Mouse (Mus musculus): ENCODE data around the gene Olfr109. TPM values are rescaled to one million over a fixed set of nuclear protein-coding genes. Genes with fewer than 3 reads are reported as not detected.

The Olfr109 gene
- not detected in 2 replicates for polyA plus RNA-seq (2016; fragmentation: Nextera tagmentation; extraction: Ambion mirVana)

DNA sequence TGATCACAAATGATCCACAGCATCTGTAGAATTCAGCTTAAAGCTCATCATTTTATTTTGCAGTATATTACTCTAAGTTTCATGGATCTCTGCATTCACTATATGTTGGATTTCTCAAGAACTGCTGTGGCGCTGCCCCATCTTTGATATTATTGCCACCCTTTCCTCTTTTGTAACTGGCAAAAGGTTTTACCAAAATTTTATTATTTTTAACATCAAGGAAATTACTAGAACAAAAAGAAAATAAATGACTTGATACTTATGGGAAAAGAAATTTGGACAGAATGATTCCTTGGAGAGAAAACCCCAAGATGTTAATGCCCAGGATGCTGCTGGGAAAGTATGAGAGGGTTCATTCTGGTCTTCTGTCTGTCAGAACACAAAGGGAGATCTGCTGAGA lies at the start of gene Olfr109:
Gene Olfr109, plus strand, starts transcription at position 301 of the 400 bp plus-strand sequence.
- no peak for DNase-seq (ENCODE audit: low spot score)
- Histone ChIP-seq H3K4me3 (no peak within 1 kb of the TSS), H3K4me1 (replicated peaks) (no peaks in the 10 kb centered on the region), H3K36me3 (no peaks in the 10 kb centered on the region), H3K27ac (no peak within 1 kb of the TSS), H3K27me3 (ENCODE audit: insufficient read depth, poor library complexity, severe bottlenecking) (no peaks in the 10 kb centered on the region), H3K9me3 (no peaks in the 10 kb centered on the region)
- 92% methylated on average over 1 of the region's 1 CpGs for WGBS

DNA sequence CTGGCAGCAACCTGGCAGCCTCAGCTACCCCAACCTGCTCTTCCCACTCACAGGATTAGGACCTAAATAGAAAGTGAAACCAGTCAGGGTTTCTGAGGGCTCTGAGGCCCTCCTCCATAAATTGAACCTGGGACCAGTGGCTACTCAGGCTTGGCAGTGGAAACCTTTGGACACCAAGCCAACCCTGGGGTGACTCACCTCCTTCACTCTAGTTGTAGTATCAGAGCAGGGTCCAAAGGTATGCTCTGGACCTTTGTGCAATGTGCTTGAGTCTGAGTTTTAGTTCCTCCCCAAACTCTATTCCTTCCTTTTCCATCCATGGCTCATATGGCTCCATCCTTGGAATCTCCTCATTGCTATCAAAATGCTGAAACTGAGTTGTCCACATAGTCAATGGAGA lies 45.3 kb upstream of the Olfr109 start:
- Histone ChIP-seq H3K36me3 (no peaks in the 10 kb centered on the region), H3K27ac (no peak overlapping the region), H3K9me3 (peaks cover 14% of the 10 kb centered on the region; the same call in 1 of the 2 replicates), H3K27me3 (ENCODE audit: insufficient read depth, poor library complexity, severe bottlenecking) (no peaks in the 10 kb centered on the region), H3K4me3 (no peak overlapping the region), H3K4me1 (replicated peaks) (no peaks in the 10 kb centered on the region)
- no peak for DNase-seq (ENCODE audit: low spot score)

DNA sequence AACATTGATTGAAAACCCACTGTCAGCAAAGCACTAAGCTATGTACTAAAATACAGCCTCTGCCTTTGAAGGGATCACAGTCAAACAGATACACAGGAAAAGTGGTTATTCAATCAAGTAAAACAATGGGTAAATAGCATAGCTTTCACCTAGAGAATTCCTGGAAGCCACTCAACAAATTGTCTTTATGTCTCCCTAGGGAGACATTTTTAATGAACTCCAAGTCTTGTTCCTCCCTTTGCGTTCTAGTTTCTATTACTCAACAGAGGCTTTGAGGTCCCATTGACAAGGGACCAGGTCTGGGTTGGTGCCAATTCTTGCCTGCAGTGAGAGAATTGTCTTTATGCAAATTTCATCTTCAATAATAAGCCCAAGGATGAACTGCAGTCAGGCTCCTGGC lies 13.5 kb upstream of the Olfr109 start, which contains the start of gene Olfr108:
Gene Olfr108, plus strand, starts transcription at position 301 of the 400 bp plus-strand sequence.
- H3K36me3 ChIP-seq: no peaks in the 10 kb centered on the region
- H3K27ac ChIP-seq: no peak within 1 kb of the TSS
- no peaks in the 10 kb centered on the region for H3K27me3 ChIP-seq (ENCODE audit: insufficient read depth, poor library complexity, severe bottlenecking)
- 91% methylated on average over 1 of the region's 1 CpGs for WGBS
- DNase-seq (ENCODE audit: low spot score): no peak
- H3K9me3 ChIP-seq: no peaks in the 10 kb centered on the region
- no peak within 1 kb of the TSS for H3K4me3 ChIP-seq
- H3K4me1 ChIP-seq (replicated peaks): no peaks in the 10 kb centered on the region

DNA sequence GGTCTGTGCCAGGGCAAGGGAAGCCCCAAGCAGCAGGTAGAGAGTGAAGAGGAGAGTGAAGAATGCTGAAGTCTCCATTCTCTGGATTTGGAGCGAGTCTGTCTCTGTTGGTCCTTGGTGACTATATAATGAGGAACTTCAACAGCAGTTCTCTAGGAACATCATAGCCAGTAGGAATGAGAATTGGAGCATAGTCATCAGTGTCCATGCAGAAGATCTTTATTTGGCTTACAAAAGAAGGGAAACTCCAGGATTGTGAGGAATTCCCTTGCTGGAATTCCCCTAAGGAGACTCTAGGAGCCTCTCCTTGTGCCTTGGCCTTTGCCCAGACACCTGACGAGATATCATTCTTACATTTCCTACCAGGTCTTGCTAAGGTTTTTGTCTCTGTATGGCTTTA lies 24.7 kb downstream of the Olfr109 start, which contains the start of gene H2-M2:
Gene H2-M2, minus strand, starts transcription at position 101 of the 400 bp plus-strand sequence.
- no peak within 1 kb of the TSS for H3K27ac ChIP-seq
- no peaks in the 10 kb centered on the region for H3K27me3 ChIP-seq (ENCODE audit: insufficient read depth, poor library complexity, severe bottlenecking)
- DNase-seq (ENCODE audit: low spot score): no peak
- H3K4me1 ChIP-seq (replicated peaks): no peaks in the 10 kb centered on the region
- no peaks in the 10 kb centered on the region for H3K36me3 ChIP-seq
- H3K4me3 ChIP-seq: no peak within 1 kb of the TSS
- 83% methylated on average over 2 of the region's 2 CpGs for whole genome bisulfite sequencing
- H3K9me3 ChIP-seq: peaks cover 5% of the 10 kb centered on the region; the same call in 1 of the 2 replicates

DNA sequence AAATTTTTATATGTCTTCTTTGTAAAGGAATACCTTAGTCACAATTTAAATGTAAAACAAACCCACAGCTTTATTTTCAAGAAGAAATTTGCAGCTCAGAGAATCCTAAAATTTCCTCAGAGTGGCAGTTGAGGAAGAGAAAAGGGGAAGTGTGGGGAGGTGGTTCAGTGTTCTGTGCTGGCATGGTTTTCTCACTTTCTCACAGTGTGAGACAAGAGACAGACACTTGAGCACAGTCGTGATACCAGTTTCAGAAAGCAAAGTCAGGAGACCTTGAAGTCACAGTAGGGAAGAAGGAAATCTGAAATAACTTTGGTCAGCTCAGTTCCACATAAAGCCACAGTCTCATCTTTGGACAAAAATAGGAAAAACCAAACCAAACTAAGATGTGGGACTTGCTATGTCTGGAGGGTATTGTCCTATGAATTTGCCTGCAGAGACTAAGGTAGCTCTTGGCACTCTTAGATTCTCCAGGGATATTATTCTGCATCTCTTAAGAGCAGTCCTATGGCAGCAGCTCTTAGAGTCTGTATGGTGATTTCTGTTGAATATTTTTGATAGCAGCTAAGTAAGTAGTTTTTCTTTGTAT lies 33.3 kb downstream of the Olfr109 start, which contains the start of gene Olfr110:
Gene Olfr110, plus strand, starts transcription at position 539 of the 589 bp plus-strand sequence.
- H3K4me1 ChIP-seq (replicated peaks): no peaks in the 10 kb centered on the region
- H3K27me3 ChIP-seq (ENCODE audit: insufficient read depth, poor library complexity, severe bottlenecking): no peaks in the 10 kb centered on the region
- H3K27ac ChIP-seq: no peak within 1 kb of the TSS
- no peaks in the 10 kb centered on the region for H3K9me3 ChIP-seq
- H3K4me3 ChIP-seq: no peak within 1 kb of the TSS
- no peak for DNase-seq (ENCODE audit: low spot score)
- WGBS: 63% methylated on average over 1 of the region's 1 CpGs
- H3K36me3 ChIP-seq: no peaks in the 10 kb centered on the region

DNA sequence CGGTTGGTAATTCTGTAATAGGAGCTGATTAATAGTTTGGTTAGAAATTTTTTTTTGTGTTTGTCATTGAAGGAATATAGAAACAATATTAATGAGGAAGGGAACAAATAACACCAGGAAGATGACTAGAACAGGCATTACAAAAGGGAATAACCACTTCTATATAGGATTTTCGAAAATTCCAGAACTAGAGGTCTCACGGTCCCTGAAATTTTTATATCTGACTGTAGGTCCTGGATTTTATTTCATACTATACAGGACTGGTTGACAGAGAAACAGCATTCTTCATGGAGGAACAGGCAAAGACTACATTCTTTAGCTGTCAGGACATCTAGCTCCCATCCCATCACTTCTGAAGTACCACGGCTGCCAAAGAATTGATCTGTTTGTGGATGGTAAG lies 49.0 kb downstream of the Olfr109 start, which contains the start of gene Olfr111:
Gene Olfr111, plus strand, starts transcription at position 301 of the 400 bp plus-strand sequence.
- no peaks in the 10 kb centered on the region for H3K27me3 ChIP-seq (ENCODE audit: insufficient read depth, poor library complexity, severe bottlenecking)
- 0 out of 2 replicates have a peak, but pooled peaks cover 1% of the 10 kb centered on the region for H3K9me3 ChIP-seq
- H3K27ac ChIP-seq: no peak within 1 kb of the TSS
- 85% methylated on average over 4 of the region's 4 CpGs for WGBS
- no peaks in the 10 kb centered on the region for H3K4me1 ChIP-seq (replicated peaks)
- no peak for DNase-seq (ENCODE audit: low spot score)
- H3K4me3 ChIP-seq: no peak within 1 kb of the TSS
- no peaks in the 10 kb centered on the region for H3K36me3 ChIP-seq

Other genes starting within 250 kb of the Olfr109 start
- gene Olfr95, start 245.8 kb upstream of the Olfr109 start, polyA plus RNA-seq (2016; fragmentation: Nextera tagmentation; extraction: Ambion mirVana): not detected in 2 replicates
- not detected in 2 replicates for gene Olfr96, start 238.8 kb upstream of the Olfr109 start, polyA plus RNA-seq (2016; fragmentation: Nextera tagmentation; extraction: Ambion mirVana)
- gene Olfr97, start 221.6 kb upstream of the Olfr109 start, polyA plus RNA-seq (2016; fragmentation: Nextera tagmentation; extraction: Ambion mirVana): not detected in 2 replicates
- gene Olfr98, start 195.2 kb upstream of the Olfr109 start, polyA plus RNA-seq (2016; fragmentation: Nextera tagmentation; extraction: Ambion mirVana): not detected in 2 replicates
- gene H2-M3, start 188.7 kb upstream of the Olfr109 start, polyA plus RNA-seq (2016; fragmentation: Nextera tagmentation; extraction: Ambion mirVana): 1.1 and 1.4 TPM in 2 replicates
- gene Olfr99, start 175.5 kb upstream of the Olfr109 start, polyA plus RNA-seq (2016; fragmentation: Nextera tagmentation; extraction: Ambion mirVana): not detected in 2 replicates
- not detected in 2 replicates for gene Olfr101, start 154.6 kb upstream of the Olfr109 start, polyA plus RNA-seq (2016; fragmentation: Nextera tagmentation; extraction: Ambion mirVana)
- not detected in 2 replicates for gene Olfr102, start 141.9 kb upstream of the Olfr109 start, polyA plus RNA-seq (2016; fragmentation: Nextera tagmentation; extraction: Ambion mirVana)
- gene Olfr103, start 119.2 kb upstream of the Olfr109 start, polyA plus RNA-seq (2016; fragmentation: Nextera tagmentation; extraction: Ambion mirVana): not detected in 2 replicates
- not detected in 2 replicates for gene Olfr104-ps, start 99.3 kb upstream of the Olfr109 start, polyA plus RNA-seq (2016; fragmentation: Nextera tagmentation; extraction: Ambion mirVana)
- not detected in 2 replicates for gene Olfr105-ps, start 79.9 kb upstream of the Olfr109 start, polyA plus RNA-seq (2016; fragmentation: Nextera tagmentation; extraction: Ambion mirVana)
- not detected in 2 replicates for gene Olfr106-ps, start 68.5 kb upstream of the Olfr109 start, polyA plus RNA-seq (2016; fragmentation: Nextera tagmentation; extraction: Ambion mirVana)
- gene Olfr107, start 59.7 kb upstream of the Olfr109 start, polyA plus RNA-seq (2016; fragmentation: Nextera tagmentation; extraction: Ambion mirVana): not detected in 2 replicates
- gene Olfr108, start 13.4 kb upstream of the Olfr109 start, polyA plus RNA-seq (2016; fragmentation: Nextera tagmentation; extraction: Ambion mirVana): not detected in 2 replicates
- not detected in 2 replicates for gene H2-M2, start 24.6 kb downstream of the Olfr109 start, polyA plus RNA-seq (2016; fragmentation: Nextera tagmentation; extraction: Ambion mirVana)
- not detected in 2 replicates for gene Olfr110, start 33.6 kb downstream of the Olfr109 start, polyA plus RNA-seq (2016; fragmentation: Nextera tagmentation; extraction: Ambion mirVana)
- gene Olfr111, start 49.1 kb downstream of the Olfr109 start, polyA plus RNA-seq (2016; fragmentation: Nextera tagmentation; extraction: Ambion mirVana): not detected in 2 replicates
- gene Olfr112, start 110.5 kb downstream of the Olfr109 start, polyA plus RNA-seq (2016; fragmentation: Nextera tagmentation; extraction: Ambion mirVana): not detected in 2 replicates
- gene Olfr113, start 118.7 kb downstream of the Olfr109 start, polyA plus RNA-seq (2016; fragmentation: Nextera tagmentation; extraction: Ambion mirVana): not detected in 2 replicates
- not detected in 2 replicates for gene Olfr114, start 133.8 kb downstream of the Olfr109 start, polyA plus RNA-seq (2016; fragmentation: Nextera tagmentation; extraction: Ambion mirVana)
- not detected in 2 replicates for gene Olfr115, start 168.2 kb downstream of the Olfr109 start, polyA plus RNA-seq (2016; fragmentation: Nextera tagmentation; extraction: Ambion mirVana)
- not detected in 2 replicates for gene Olfr116, start 168.3 kb downstream of the Olfr109 start, polyA plus RNA-seq (2016; fragmentation: Nextera tagmentation; extraction: Ambion mirVana)
- gene Olfr117, start 204.9 kb downstream of the Olfr109 start, polyA plus RNA-seq (2016; fragmentation: Nextera tagmentation; extraction: Ambion mirVana): not detected in 2 replicates
- gene Olfr118, start 208.1 kb downstream of the Olfr109 start, polyA plus RNA-seq (2016; fragmentation: Nextera tagmentation; extraction: Ambion mirVana): not detected in 2 replicates
- not detected in 2 replicates for gene Olfr119, start 237.6 kb downstream of the Olfr109 start, polyA plus RNA-seq (2016; fragmentation: Nextera tagmentation; extraction: Ambion mirVana)

Data from hindbrain, embryonic 10.5 days (tissue).